Mouse (Mus musculus) small intestine, adult 2 months (tissue): Measurements from ENCODE around the gene Arhgef1.

Experiments used
- CTCF ChIP-seq: fragments of 200-500 bp; IDR thresholded peaks from 2 replicates; pipeline ENCODE4 v1.5.1; 2012; ENCODE audit warnings: low read depth, mild to moderate bottlenecking, control low read depth, inconsistent platforms, low read length, moderate library complexity, mixed read lengths; ENCODE audit not compliant: insufficient replicate concordance, insufficient read length; ENCODE audit errors: extremely low read depth
- POLR2A ChIP-seq: fragments of 200-500 bp; IDR thresholded peaks from 2 replicates; pipeline ENCODE4 v1.6.1; 2012; ENCODE audit warnings: low read depth, mild to moderate bottlenecking, control low read depth, inconsistent platforms, low read length, moderate library complexity

DNA sequence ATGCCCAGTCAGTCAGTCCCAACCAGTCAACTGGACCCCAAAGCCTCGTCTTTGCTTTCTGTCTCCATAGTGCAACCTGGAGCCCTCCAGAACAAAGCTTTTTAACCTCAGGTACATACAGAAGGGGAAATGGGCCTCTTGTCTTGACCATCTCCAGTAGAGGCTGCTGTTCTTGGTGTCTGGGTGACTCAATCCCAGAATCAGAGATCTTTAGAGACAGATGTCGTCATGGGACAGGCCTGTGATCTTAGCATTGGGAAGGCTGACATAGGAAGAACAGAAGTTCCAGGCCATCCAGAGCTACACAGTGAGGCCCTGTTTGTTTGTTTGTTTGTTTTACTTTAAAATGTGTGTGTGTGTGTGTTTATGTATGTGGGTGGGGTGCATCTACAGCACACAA is 61.6 kb downstream of the Arhgef1 start:
- TF ChIP-seq CTCF (no peak), POLR2A (no peak)
